In genomic region chr3:131152921-131153320, GRCm38 (mm10) we compare ENCODE assay signal across 18 mouse cellular contexts.
"Had no signal": no experiment of that assay in that cellular context is flagged by ENCODE, and none has a peak within 500 bp of the region (broad histone marks: within the 10 kb centered on the region; RNA-seq: fewer than 3 reads in every experiment).

No protein-coding gene starts in this region.

- H3K36me3 ChIP-seq: heart, embryonic 12.5 days; intestine, embryonic 15.5 days; limb, embryonic 10.5 days; limb, embryonic 12.5 days had no signal

- H3K4me1 ChIP-seq: intestine, embryonic 15.5 days had no signal

- DNase-seq: gastrocnemius, postnatal 14 days; gastrocnemius, postnatal 36 days; heart, adult 2 months; heart, postnatal 10 days; heart, postnatal 36 days; kidney, adult 18-20 months; kidney, adult 8-10 months; kidney, postnatal 10 days; kidney, postnatal 25 days; kidney, postnatal 4 days; liver had no signal

- H3K9me3 ChIP-seq: heart, embryonic 12.5 days; intestine, embryonic 15.5 days; limb, embryonic 10.5 days; limb, embryonic 12.5 days had no signal

- H3K27me3 ChIP-seq: heart, embryonic 12.5 days; intestine, embryonic 15.5 days; limb, embryonic 12.5 days had no signal

- H3K27ac ChIP-seq: heart, adult 2 months; hindbrain, embryonic 14.5 days; intestine, embryonic 15.5 days; layer of hippocampus, adult 2 months; left cerebral cortex, adult 2 months; limb, embryonic 10.5 days; limb, embryonic 12.5 days had no signal

- H3K4me3 ChIP-seq: heart, adult 2 months; heart, embryonic 12.5 days; intestine, embryonic 15.5 days; layer of hippocampus, adult 2 months; left cerebral cortex, adult 2 months; limb, embryonic 10.5 days; limb, embryonic 12.5 days had no signal
